ENCODE assay signal across 20 mouse cellular contexts in the genomic region with DNA sequence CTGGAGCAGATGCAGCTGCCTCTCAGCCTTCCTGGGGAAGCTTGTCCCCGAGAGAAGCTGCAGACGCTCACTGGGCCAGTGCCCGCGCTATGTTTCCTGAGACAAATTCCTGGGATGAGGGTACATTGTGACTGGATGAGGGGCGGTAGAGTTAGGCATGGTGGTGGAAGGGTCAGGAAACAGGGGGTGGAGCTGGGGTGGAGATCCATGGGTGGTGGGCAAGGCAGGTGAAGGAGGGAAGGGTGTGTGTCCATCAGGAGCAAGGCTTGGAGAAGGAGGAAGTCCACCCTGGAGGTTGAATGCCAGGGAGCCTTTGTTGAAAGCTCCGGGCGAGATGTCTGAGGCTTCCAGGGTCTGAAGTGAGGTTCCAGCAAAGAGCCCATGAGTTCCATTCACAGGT. TPM values are rescaled to one million over a fixed set of nuclear protein-coding genes. Genes with fewer than 3 reads are reported as not detected.
DNase-seq lines count a peak whose midpoint lies in the region; ATAC-seq lines count a peak whose summit lies in the region.
"Had no signal": no experiment of that assay in that cellular context is flagged by ENCODE, and none has a peak within 500 bp of the region (broad histone marks: within the 10 kb centered on the region; RNA-seq: fewer than 3 reads in every experiment).

No protein-coding gene starts in this region.

- peak; percentile 34 for DNase-seq in forebrain, embryonic 11.5 days (ENCODE audit: low spot score)
- no peak for DNase-seq in forebrain, embryonic 10.5 days (ENCODE audit: extremely low spot score, low spot score)
- DNase-seq in liver: no peak
- no peak for DNase-seq in limb, embryonic 10.5 days (ENCODE audit: low spot score)
- DNase-seq: adrenal gland, adult 2 months; adrenal gland, postnatal 14 days; B cell, adult 2 months; cerebellum, adult 18-20 months; cerebellum, adult 9-10 months; cerebellum, postnatal 14 days; gastrocnemius, postnatal 10 days; heart, postnatal 14 days; heart, postnatal 4 days had no signal

- H3K27ac ChIP-seq in forebrain, embryonic 11.5 days (ENCODE audit: low read depth, low read length): no peak overlapping the region
- no peak overlapping the region for H3K27ac ChIP-seq in forebrain, embryonic 10.5 days
- no peak overlapping the region for H3K27ac ChIP-seq in liver, embryonic 12.5 days
- 0 out of 2 replicates have a peak overlapping the region, but pooled peaks have one; percentile 11 for H3K27ac ChIP-seq in limb, embryonic 10.5 days
- H3K27ac ChIP-seq: forebrain, embryonic 12.5 days; forebrain, embryonic 15.5 days; heart, embryonic 15.5 days; hindbrain, embryonic 14.5 days had no signal

- H3K27me3 ChIP-seq in forebrain, embryonic 11.5 days (ENCODE audit: control insufficient read depth, insufficient read depth, low read length): no peaks in the 10 kb centered on the region
- peaks cover 3% of the 10 kb centered on the region; the same call in 1 of the 2 replicates for H3K27me3 ChIP-seq in forebrain, embryonic 10.5 days (ENCODE audit: poor library complexity, severe bottlenecking)
- H3K27me3 ChIP-seq in liver, embryonic 12.5 days (replicated peaks): peaks cover 41% of the 10 kb centered on the region
- H3K27me3 ChIP-seq in limb, embryonic 10.5 days (ENCODE audit: low read depth, poor library complexity, severe bottlenecking): peaks cover 6% of the 10 kb centered on the region; the same call in 1 of the 2 replicates
- H3K27me3 ChIP-seq: forebrain, embryonic 15.5 days had no signal

- H3K4me1 ChIP-seq in forebrain, embryonic 11.5 days (replicated peaks; ENCODE audit: control insufficient read depth, insufficient read depth, low read length): no peaks in the 10 kb centered on the region
- peaks cover 10% of the 10 kb centered on the region for H3K4me1 ChIP-seq in forebrain, embryonic 10.5 days
- no peaks in the 10 kb centered on the region for H3K4me1 ChIP-seq in liver, embryonic 12.5 days
- H3K4me1 ChIP-seq in limb, embryonic 10.5 days: peaks cover 19% of the 10 kb centered on the region; the same call in 1 of the 2 replicates
- H3K4me1 ChIP-seq: forebrain, embryonic 12.5 days; forebrain, embryonic 15.5 days; heart, embryonic 12.5 days; heart, embryonic 15.5 days had no signal

- no peaks in the 10 kb centered on the region for H3K9me3 ChIP-seq in forebrain, embryonic 11.5 days (ENCODE audit: control insufficient read depth, low read length)
- no peaks in the 10 kb centered on the region for H3K9me3 ChIP-seq in forebrain, embryonic 10.5 days
- no peaks in the 10 kb centered on the region for H3K9me3 ChIP-seq in liver, embryonic 12.5 days (replicated peaks)
- H3K9me3 ChIP-seq in limb, embryonic 10.5 days (replicated peaks): no peaks in the 10 kb centered on the region
- H3K9me3 ChIP-seq: forebrain, embryonic 12.5 days; forebrain, embryonic 15.5 days; heart, embryonic 12.5 days; heart, embryonic 15.5 days had no signal

- no peak overlapping the region for H3K4me3 ChIP-seq in forebrain, embryonic 11.5 days (ENCODE audit: low read depth, low read length)
- H3K4me3 ChIP-seq in forebrain, embryonic 10.5 days: no peak overlapping the region
- no peak overlapping the region for H3K4me3 ChIP-seq in liver, embryonic 12.5 days
- H3K4me3 ChIP-seq in limb, embryonic 10.5 days: no peak overlapping the region
- H3K4me3 ChIP-seq: forebrain, embryonic 12.5 days; forebrain, embryonic 15.5 days; heart, embryonic 12.5 days; heart, embryonic 15.5 days had no signal

- WGBS in forebrain, embryonic 11.5 days: 88% methylated on average over 7 of the region's 7 CpGs
- WGBS in forebrain, embryonic 10.5 days: 87% methylated on average over 7 of the region's 7 CpGs
- 71% methylated on average over 7 of the region's 7 CpGs for WGBS in liver, embryonic 12.5 days (ENCODE audit: insufficient replicate concordance)
- WGBS in limb, embryonic 10.5 days: 76% methylated on average over 7 of the region's 7 CpGs

- H3K4me2 ChIP-seq in forebrain, embryonic 11.5 days (ENCODE audit: low read depth, low read length, severe bottlenecking): no peak overlapping the region
- no peak overlapping the region for H3K4me2 ChIP-seq in liver, embryonic 12.5 days
- H3K4me2 ChIP-seq: forebrain, embryonic 12.5 days; forebrain, embryonic 15.5 days; heart, embryonic 12.5 days; heart, embryonic 15.5 days; hindbrain, embryonic 14.5 days had no signal

- H3K9ac ChIP-seq in forebrain, embryonic 11.5 days (ENCODE audit: low read length): no peak overlapping the region
- H3K9ac ChIP-seq in liver, embryonic 12.5 days: 0 out of 2 replicates have a peak overlapping the region, but pooled peaks have one; percentile 8
- H3K9ac ChIP-seq: forebrain, embryonic 12.5 days; forebrain, embryonic 15.5 days; heart, embryonic 12.5 days; heart, embryonic 15.5 days; hindbrain, embryonic 14.5 days had no signal

- no peak for ATAC-seq in forebrain, embryonic 11.5 days (replicated peaks; ENCODE audit: low FRiP score)
- ATAC-seq in liver, embryonic 12.5 days: no peak
- no peak for ATAC-seq in CD4-positive, CD25-positive, alpha-beta regulatory T cell, adult 4 months
- ATAC-seq: forebrain, embryonic 15.5 days had no signal

- H3K36me3 ChIP-seq in forebrain, embryonic 11.5 days (ENCODE audit: control insufficient read depth, insufficient read depth, low read length): no peaks in the 10 kb centered on the region; the same call in 1 of the 2 replicates
- peaks cover 24% of the 10 kb centered on the region for H3K36me3 ChIP-seq in forebrain, embryonic 10.5 days (replicated peaks)
- peaks cover 24% of the 10 kb centered on the region for H3K36me3 ChIP-seq in liver, embryonic 12.5 days
- peaks cover 24% of the 10 kb centered on the region for H3K36me3 ChIP-seq in limb, embryonic 10.5 days

RNA-seq across cellular contexts. Expression of gene Chrd, which starts 7.6 kb away (rescaled TPM):
- polyA plus RNA-seq in forebrain, embryonic 11.5 days (2014; fragmentation: Nextera tagmentation; extraction: Ambion mirVana): 1.9 and 2.3 TPM in 2 replicates
- 0.87 and 1.2 TPM in 2 replicates for polyA plus RNA-seq in forebrain, embryonic 10.5 days (2016; fragmentation: Nextera tagmentation; extraction: Ambion mirVana)
- 0.54 and 0.96 TPM in 2 replicates for polyA plus RNA-seq in liver, embryonic 12.5 days (2016; fragmentation: Nextera tagmentation; extraction: Ambion mirVana)
- 0.41 and 1.6 TPM in 2 replicates for polyA plus RNA-seq in limb, embryonic 10.5 days (2016; fragmentation: Nextera tagmentation; extraction: Ambion mirVana)
- polyA plus RNA-seq in CD4-positive, CD25-positive, alpha-beta regulatory T cell, adult 4 months (2017; shearing (Covaris generic)): not detected

RNA-seq across cellular contexts. Expression of gene Clcn2, which starts 7.8 kb away (rescaled TPM):
- polyA plus RNA-seq in forebrain, embryonic 11.5 days (2014; fragmentation: Nextera tagmentation; extraction: Ambion mirVana): 16.5 and 20.5 TPM in 2 replicates
- polyA plus RNA-seq in forebrain, embryonic 10.5 days (2016; fragmentation: Nextera tagmentation; extraction: Ambion mirVana): 11.4 and 12.5 TPM in 2 replicates
- 14.0 and 14.5 TPM in 2 replicates for polyA plus RNA-seq in liver, embryonic 12.5 days (2016; fragmentation: Nextera tagmentation; extraction: Ambion mirVana)
- 14.1 and 18.5 TPM in 2 replicates for polyA plus RNA-seq in limb, embryonic 10.5 days (2016; fragmentation: Nextera tagmentation; extraction: Ambion mirVana)
- 1 to 10 TPM; 1.4 to 1.7 TPM for polyA plus RNA-seq in CD4-positive, CD25-positive, alpha-beta regulatory T cell, adult 4 months (2017; shearing (Covaris generic))

RNA-seq across cellular contexts. Expression of gene Polr2h, which starts 7.9 kb away (rescaled TPM):
- 116 and 121 TPM in 2 replicates for polyA plus RNA-seq in forebrain, embryonic 11.5 days (2014; fragmentation: Nextera tagmentation; extraction: Ambion mirVana)
- 155 and 163 TPM in 2 replicates for polyA plus RNA-seq in forebrain, embryonic 10.5 days (2016; fragmentation: Nextera tagmentation; extraction: Ambion mirVana)
- polyA plus RNA-seq in liver, embryonic 12.5 days (2016; fragmentation: Nextera tagmentation; extraction: Ambion mirVana): 66.1 and 68.4 TPM in 2 replicates
- 148 and 173 TPM in 2 replicates for polyA plus RNA-seq in limb, embryonic 10.5 days (2016; fragmentation: Nextera tagmentation; extraction: Ambion mirVana)
- 10 to 100 TPM; 59.3 to 62.4 TPM for polyA plus RNA-seq in CD4-positive, CD25-positive, alpha-beta regulatory T cell, adult 4 months (2017; shearing (Covaris generic))

RNA-seq across cellular contexts. Expression of gene Thpo, which starts 9.0 kb away (rescaled TPM):
- polyA plus RNA-seq in forebrain, embryonic 11.5 days (2014; fragmentation: Nextera tagmentation; extraction: Ambion mirVana): 0.24 and 0.51 TPM in 2 replicates
- polyA plus RNA-seq in forebrain, embryonic 10.5 days (2016; fragmentation: Nextera tagmentation; extraction: Ambion mirVana): 0.31 and 0.46 TPM in 2 replicates
- 2.7 and 2.8 TPM in 2 replicates for polyA plus RNA-seq in liver, embryonic 12.5 days (2016; fragmentation: Nextera tagmentation; extraction: Ambion mirVana)
- 0.21 and 0.54 TPM in 2 replicates for polyA plus RNA-seq in limb, embryonic 10.5 days (2016; fragmentation: Nextera tagmentation; extraction: Ambion mirVana)
- polyA plus RNA-seq in CD4-positive, CD25-positive, alpha-beta regulatory T cell, adult 4 months (2017; shearing (Covaris generic)): not detected

RNA-seq across cellular contexts. Expression of gene Fam131a, which starts 32.3 kb away (rescaled TPM):
- polyA plus RNA-seq in forebrain, embryonic 11.5 days (2014; fragmentation: Nextera tagmentation; extraction: Ambion mirVana): 15.2 and 16.3 TPM in 2 replicates
- 6.3 and 7.1 TPM in 2 replicates for polyA plus RNA-seq in forebrain, embryonic 10.5 days (2016; fragmentation: Nextera tagmentation; extraction: Ambion mirVana)
- 2.1 and 2.6 TPM in 2 replicates for polyA plus RNA-seq in liver, embryonic 12.5 days (2016; fragmentation: Nextera tagmentation; extraction: Ambion mirVana)
- 2.7 and 3.8 TPM in 2 replicates for polyA plus RNA-seq in limb, embryonic 10.5 days (2016; fragmentation: Nextera tagmentation; extraction: Ambion mirVana)
- under 1 TPM; 0.34 to 0.59 TPM for polyA plus RNA-seq in CD4-positive, CD25-positive, alpha-beta regulatory T cell, adult 4 months (2017; shearing (Covaris generic))
